Mouse (Mus musculus) myocyte (in vitro differentiated cells): ENCODE data around the gene Abca1.

Experiments used
- CEBPB ChIP-seq: IDR thresholded peaks from 2 replicates; pipeline ENCODE4 v1.6.1; 2011; ENCODE audit warnings: mild to moderate bottlenecking, moderate library complexity; ENCODE audit not compliant: poor library complexity, insufficient read depth, severe bottlenecking
- E2F4 ChIP-seq: IDR thresholded peaks from one replicate; pipeline ENCODE4 v1.6.1; 2011; ENCODE audit warnings: mild to moderate bottlenecking, control low read depth, moderate library complexity; ENCODE audit not compliant: insufficient read depth
- MAX ChIP-seq: IDR thresholded peaks from one replicate; pipeline ENCODE4 v1.6.1; 2011; ENCODE audit warnings: low read depth, mild to moderate bottlenecking, control low read depth
- MYOG ChIP-seq, 3 experiments: IDR thresholded peaks; one replicate each; pipeline ENCODE4 v1.6.1; 2011; ENCODE audit warnings: control low read depth in 2 of 3, low read depth in 2 of 3, mild to moderate bottlenecking in 2 of 3; ENCODE audit not compliant: insufficient read length in 2 of 3, control insufficient read depth in 1 of 3, insufficient read depth in 1 of 3
- POLR2A ChIP-seq: IDR thresholded peaks from one replicate; pipeline ENCODE4 v1.6.1; 2011; ENCODE audit warnings: low read depth, mild to moderate bottlenecking, control low read depth, moderate library complexity; ENCODE audit not compliant: insufficient read length
- POLR2AphosphoS2 ChIP-seq: IDR thresholded peaks from one replicate; pipeline ENCODE4 v1.6.1; 2011; ENCODE audit warnings: low read depth, control low read depth; ENCODE audit not compliant: insufficient read length
- REST ChIP-seq: IDR thresholded peaks from one replicate; pipeline ENCODE4 v1.6.1; 2011; ENCODE audit warnings: mild to moderate bottlenecking, control low read depth, moderate library complexity; ENCODE audit not compliant: insufficient read depth, insufficient read length
- TCF3 ChIP-seq: IDR thresholded peaks from one replicate; pipeline ENCODE4 v1.6.1; 2011; ENCODE audit warnings: low read depth, control low read depth; ENCODE audit not compliant: insufficient read length
- USF1 ChIP-seq: IDR thresholded peaks from one replicate; pipeline ENCODE4 v1.6.1; 2011; ENCODE audit warnings: low read depth, mild to moderate bottlenecking, control low read depth, moderate library complexity

DNA sequence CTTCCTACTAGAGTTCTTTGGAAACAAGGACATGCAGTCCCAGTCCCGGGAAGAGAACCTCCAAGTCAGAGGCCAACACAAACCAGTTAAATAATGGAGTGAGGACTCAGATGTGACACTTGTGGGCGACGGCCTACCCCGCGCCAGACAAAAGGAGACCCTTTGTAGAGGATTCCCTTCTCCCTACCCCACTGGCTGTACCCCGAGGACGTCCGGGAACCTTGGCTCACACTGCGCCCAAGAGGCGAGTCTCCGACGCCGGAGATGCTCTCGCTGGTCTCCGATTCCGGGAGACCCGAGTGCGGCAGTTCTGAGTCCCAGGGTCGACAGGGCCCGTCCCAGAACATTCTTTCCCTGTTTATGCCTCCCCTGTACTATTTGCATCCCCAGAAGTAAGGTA is 519 bp downstream of the Abca1 start:
- TF ChIP-seq POLR2A (no peak), E2F4 (no peak), CEBPB (no peak), MAX (no peak), TCF3 (no peak), POLR2AphosphoS2 (no peak), USF1 (no peak), MYOG (IDR thresholded peaks at IDR 0.05; ENCODE audit: control insufficient read depth in 1 of 3, insufficient read depth in 1 of 3, insufficient read length in 2 of 3, low read depth in 2 of 3) (no peak), REST (no peak)
